Mouse (Mus musculus): ENCODE results near the gene Clec18a.
A peak's percentile ranks its signal among the peaks of the same experiment; 100 is the strongest.
"Not testable (repeated sequence)": the region's sequence is repeated elsewhere in the genome, so short reads cannot be mapped to it uniquely, and the experiment has no call there.

The Clec18a gene

DNA sequence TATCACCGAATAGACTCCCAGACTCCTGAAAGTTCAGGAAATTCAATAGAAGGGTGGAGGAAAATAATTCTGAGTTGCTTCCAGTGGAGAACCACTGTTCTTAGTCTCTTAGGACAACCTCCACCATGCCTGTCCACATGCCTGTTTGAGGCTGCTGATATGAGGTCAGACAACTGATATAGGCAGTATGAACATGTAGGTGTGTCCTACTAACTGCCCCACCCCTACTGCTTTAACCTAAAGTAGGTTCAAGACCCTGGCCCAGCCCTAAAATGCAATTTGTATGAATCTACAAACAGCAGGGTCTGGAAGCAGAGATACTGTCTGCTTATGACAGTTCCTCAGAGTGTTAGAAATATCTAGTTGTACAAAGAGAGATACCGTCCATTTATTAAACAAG lies 36.6 kb downstream of the Clec18a start:
- no peak for DNase-seq

DNA sequence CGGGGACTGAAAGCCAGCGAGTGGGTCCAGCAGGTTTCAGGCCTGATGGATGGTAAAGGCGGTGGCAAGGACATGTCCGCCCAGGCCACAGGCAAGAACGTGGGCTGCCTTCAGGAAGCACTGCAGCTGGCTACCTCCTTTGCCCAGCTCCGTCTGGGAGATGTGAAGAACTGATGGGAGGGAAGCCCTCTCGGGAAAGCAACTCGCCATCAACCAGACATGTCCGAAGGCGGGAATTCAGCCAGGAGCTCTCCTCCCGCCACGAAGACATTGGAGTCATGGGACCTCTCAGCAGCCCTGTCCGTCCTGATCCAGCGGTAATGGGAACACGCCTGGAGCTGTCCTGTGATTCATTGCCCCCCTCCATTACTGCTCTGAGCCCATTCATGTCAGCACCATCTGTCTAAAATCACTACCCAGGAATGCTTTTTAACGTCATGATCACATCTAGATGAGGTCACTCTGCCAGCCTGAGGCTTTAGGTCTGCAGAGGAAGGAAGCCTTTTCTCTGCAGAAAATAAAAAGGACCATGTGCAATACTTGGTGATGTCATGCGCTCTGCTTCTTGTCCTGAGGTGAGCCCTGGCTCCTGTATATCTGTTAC lies 37.1 kb downstream of the Clec18a start:
- DNase-seq, result no peak

DNA sequence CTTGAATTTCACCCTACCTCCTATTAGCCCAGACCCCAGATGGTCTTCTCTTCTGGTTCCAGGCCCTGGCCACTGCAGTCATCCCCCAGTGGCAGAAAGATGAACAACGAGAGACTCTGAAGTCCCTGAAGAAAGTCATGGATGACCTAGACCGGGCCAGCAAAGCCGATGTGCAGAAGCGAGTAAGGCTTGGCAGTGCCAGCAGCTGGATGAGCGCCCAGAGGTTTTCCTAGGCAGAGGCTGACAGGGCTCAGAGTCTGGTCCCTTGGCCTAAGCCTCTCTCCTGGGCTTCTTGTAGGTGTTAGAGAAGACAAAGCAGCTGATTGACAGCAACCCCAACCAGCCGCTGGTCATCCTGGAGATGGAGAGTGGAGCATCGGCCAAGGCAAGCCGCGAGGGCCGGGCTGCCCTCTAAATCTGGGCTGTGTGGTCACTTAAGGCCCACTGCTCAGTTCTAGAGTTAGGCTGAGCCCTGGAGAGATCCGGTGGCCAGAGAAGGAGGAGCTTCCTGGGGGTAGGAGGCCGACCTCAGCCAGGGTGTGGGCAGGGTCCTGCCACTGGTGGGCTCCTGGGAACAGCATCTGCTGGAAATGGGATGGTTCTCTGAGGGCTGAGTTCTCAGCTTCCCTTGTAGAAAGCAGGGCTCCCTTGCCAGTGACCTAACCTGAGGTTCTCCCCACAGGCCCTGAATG lies 38.3 kb downstream of the Clec18a start:
- no peak for DNase-seq

DNA sequence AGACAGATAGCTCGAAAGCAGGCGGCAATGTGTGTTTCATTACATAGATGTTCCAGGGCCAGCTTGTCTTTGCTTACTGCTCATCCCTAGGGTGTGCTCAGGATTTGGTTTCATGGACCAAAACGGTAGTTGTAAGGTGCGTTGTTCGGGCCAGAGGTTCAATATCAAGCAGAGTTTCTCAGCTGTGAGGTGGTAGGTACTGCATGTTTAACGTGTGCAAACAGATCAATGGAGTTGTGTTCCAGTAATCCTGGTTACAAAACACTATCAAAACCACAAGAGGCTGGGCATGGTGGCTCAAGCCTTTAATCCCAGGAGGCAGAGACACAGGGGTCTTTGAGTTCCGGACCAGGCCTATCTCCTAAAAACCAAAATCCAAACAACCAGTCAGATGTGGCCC lies 43.1 kb downstream of the Clec18a start:
- DNase-seq, result no peak

DNA sequence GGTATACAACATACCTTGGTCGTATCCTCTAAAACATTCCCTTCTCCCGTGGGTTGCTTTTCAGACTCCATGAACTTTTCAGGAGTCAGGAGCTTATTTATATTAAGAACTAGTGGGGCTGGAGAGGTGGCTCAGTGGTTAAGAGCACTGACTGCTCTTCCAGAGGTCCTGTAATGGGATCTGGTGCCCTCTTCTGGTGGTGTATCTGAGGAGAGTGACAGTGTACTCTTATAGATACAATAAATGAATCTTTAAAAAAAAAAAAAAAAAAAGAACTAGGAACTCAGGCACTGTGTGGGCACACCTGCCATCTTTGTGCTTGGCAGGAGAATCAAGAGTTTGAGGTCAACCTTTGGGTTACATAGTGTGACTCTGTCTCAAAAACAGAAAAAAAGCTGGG lies 43.5 kb downstream of the Clec18a start:
- no peak for DNase-seq

DNA sequence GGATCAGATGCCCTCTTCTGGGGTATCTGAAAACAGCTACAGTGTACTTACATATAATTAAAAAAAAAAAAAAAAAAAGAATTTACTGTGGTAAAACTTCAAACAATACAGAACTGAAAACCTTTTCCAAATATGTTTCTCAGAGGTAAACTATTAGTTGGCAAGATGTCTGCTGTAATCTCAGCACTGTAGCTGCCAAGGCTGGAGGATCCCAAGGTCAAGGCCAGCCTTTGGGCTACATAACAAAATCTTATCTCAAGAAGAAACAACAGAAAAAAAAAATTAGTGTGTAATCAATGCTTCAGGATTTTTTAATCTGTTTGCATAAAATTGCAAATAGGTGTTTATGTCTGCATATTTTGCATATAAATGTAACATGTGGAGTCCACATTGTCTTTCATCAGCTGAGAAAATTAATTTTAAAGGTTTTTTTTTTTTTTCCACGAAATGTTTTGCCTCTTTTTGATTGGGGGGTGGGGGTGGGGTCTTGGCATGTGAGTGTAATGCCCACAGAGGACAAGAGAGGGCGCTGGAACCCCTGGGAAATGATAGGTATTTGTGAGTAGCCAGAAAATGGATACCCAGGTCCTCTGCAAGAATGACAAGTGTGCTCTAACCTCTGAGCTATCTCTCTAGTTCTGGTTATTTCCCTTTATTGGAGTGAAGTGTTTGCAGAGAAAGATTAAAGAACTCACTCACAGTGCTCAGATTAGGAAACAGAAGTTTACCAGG lies 48.1 kb downstream of the Clec18a start:
- DNase-seq, result no peak

DNA sequence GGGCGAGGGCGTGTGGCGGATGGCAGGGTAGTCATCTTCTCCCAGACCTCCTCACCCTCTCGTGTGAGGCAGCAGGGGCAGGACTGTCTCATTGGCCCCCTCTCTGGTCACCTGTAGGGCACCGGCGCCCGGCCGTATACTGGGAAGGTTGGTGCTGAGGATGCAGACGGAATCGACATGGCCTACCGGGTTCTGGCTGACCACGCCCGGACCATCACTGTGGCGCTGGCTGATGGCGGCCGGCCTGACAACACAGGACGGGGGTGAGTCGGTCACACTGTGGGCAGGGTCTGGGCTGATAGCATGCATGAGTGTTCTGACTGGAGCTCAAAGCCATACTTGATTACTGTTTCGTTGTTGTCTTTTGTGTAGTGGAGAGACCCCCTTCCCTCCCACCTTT lies 49.7 kb downstream of the Clec18a start:
- DNase-seq, result no peak

DNA sequence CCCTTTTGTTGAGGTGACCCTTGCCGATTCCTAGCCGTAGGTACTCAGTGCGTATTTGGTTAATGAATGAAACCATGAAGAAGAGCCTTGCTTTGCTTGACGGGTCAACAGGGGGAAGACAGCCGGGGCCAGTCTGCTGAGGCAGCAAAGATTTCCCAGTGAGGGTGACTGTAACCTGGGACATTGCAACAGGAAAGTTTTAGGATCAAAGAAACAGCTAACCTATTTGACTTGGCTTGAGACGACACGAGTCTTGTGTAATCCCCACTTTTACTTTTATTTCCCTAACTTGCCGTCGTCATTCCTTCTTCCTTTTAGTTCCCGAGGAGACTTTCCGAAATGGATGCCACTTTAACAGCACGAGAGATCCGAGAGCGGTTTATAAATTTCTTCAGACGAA lies 55.6 kb downstream of the Clec18a start:
- DNase-seq, result no peak

DNA sequence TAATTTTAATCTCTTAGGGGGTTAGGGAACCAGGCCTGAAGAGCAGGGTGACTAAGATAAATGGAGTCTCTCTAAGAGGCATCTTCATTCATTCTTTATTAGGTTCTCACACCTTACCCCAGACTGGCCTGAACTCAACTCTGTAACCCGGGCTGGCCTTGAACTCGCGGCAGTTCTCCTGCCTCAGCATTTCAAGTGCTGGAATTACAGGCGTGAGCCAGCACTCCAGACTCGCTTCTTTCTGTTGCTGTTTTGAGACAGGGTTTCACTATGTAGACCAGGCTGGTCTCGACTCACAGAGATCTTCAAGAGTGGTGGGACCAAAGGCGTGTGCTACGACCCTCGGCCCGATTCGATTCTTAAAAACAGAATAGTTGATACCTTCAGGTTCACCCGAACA lies 58.0 kb downstream of the Clec18a start:
- no peak for DNase-seq

DNA sequence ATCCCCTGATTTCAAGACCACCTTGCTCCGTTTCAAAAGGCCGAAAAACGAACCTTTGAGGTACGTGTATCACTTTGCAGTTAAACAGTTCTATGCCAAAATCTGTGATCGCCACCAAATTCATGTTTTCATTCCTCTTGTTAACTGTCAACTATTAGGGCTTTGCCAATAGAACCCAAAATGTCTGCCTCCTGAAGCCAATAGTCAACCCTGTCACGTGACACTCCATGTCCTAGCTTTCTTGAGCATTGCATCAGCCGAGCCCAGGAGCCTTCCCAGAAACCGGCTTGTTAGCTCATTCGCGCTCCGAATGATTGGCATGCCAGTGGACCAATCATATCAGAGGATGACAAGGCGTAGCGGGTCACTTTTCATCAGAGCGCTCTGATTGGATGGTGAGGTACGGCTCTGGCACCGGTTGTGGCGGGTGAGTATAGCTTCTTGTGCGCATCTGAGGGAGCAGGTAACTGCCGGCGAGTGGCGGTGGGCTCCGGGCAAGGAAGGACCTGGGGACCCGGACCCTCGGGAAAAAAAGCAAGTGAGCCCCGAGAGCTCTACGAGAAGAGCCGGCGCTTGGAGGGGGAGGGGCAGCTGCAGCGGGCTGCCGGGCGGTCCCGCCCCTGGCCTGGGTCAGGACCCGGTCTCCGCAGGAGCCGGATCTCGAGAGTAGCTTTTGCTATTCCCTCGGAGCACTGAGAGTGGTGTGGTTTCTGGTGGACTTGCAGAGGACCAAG lies 58.6 kb downstream of the Clec18a start:
- DNase-seq, result peak; percentile 97

DNA sequence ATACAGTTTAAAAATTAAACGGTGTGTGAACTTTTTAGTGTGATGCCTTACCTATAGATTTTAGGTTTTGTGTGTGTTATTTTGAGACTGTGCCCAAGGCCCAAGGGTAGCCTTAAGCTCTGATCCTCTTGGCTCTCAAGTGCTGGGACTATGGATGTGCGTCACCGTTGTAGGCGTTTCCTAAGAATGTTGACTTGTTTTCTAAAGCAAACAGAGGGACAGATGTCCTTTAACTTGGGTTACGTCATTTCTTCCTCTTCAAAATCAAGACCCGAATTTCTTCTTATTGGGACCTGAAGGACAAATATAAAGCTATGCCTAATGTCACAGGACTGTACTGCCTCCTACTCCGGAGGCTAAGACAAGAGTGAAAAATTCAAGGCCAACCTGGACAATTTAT lies 59.3 kb downstream of the Clec18a start, which contains the start of gene Aars:
Gene Aars, plus strand, starts transcription at position 229 of the 400 bp plus-strand sequence.
- no peak for DNase-seq

DNA sequence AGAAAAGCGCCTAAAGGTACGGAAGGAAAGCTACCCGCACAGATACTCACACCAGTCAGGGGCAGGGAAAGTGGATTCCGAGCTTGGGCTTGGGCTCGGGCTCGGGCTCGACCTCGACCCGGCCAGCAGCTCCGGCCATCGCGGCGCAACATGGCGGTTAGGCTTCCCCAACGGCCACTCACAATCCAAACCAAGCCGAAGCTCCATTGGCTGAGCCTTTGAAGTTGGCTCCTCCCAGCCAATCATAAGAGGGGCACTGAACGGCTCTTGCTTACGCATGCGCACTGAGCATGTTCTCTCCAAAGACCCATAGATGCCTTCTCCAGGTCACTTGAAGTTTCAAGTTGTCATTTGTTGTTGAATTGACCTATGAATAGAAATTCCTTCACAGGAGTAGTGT lies 60.7 kb downstream of the Clec18a start, which contains the start of gene Ddx19b:
Gene Ddx19b, minus strand, starts transcription at position 180 of the 400 bp plus-strand sequence.
- no peak for DNase-seq

DNA sequence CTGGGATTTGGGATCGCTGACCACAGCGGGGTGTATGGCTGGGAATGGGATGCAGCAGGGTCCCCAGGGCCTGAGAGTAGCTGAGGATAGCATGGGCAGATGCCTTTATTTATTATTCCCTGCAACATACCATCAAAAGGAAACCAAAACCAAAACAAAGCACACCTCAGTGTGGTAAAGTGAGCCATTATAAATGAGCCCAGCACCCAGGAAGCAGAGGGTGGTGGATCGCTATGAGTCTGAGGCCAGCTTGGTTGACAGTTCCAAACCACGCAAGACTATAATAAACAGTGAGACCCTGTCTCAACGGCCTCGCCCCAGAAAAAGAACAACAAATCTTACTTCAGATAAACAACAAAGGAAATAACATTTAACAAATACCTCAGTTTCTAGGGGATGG lies 62.2 kb downstream of the Clec18a start:
- DNase-seq, result no peak

DNA sequence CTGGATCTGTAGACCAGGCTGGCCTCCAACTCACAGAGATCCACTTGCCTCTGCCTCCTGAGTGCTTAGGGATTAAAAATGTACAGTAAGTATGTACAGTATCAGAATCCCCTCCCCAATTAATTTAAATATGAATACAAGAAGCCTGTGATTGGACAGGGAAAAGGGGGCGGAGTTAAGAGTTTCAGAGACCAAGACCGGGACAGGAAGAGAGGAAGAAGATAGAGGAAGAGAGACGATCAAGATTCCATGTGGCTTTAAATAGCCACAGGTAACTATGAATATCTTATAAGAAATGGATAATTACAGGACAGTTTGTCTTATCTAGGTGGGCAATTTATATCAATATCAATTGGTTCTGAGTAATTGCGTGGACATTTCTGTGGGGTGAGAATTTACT lies 62.6 kb downstream of the Clec18a start:
- DNase-seq, result no peak

DNA sequence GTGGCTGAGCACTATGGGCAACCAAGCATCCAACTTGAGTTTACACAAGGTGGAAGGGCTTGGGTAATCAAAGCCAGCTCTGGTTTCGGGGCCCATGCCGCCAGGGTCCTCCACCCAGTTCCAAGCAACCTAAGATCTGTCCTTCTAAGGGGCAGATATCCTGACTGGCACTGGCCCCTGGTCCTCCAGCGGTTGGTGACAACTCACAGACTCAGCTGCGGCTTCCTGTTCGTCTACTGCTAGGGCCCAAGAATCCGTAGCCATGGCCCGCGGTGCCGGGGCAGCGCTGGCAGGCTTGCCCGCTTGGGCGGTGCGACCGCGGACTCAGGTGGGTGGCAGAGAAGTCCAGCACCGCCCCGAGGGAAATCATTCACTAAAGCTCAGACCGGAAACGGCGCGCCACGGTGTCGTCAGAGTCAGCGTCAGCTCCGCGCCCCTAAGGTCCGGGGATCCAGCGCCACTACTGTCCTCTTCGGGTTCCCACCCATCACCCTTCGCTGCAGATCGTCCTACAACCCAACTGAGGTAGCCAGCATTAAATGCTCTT lies 64.8 kb downstream of the Clec18a start:
- peak; percentile 90 for DNase-seq

DNA sequence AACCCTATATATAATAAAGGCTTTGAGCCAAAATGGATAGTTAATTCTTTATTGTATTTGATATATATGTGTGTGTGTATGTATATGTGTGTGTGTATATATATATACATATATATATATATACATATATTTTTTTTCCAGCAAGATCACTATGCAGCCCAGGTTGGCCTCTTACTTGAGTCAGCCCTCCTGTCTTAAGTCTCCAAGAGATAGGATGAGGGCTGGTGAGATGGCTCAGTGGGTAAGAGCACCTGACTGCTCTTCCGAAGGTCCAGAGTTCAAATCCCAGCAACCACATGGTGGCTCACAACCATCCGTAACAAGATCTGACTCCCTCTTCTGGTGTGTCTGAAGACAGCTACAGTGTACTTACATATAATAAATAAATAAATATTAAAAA lies 65.6 kb downstream of the Clec18a start:
- not testable (repeated sequence) for DNase-seq

DNA sequence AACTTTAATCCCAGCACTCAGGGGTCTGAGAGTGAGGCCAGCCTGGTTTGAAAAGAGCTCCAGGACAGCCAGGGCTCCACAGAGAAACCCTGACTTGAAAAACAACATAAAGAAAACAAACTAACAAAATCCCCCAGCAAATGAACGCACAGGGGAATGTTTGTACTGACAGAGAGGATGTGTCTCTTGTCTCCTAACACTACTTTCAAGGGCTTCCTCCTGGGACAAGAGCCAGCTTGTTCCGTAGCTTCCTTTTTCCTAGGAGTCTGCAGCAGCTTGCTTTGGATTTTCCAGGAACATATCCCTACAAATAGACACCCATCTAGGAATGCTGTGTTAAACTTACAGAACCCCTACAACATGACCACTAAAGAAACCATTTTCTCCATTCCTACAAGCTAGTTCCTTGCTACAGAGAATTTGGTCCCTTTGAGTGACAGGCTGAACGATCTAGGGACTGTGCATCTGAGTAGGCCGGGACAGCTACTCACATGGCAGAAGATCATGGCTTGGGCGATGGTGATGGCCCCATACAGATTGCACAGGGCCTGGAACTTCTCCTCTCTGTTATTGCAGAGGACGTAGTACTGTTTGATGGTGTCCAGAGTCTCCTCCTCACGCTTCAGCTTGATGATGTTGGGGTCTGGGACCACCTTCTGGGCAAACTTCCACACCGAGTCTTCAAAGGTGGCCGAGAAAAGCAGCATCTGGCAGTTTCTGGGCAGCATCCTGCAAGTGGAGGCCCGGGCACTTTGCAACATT lies 81.8 kb downstream of the Clec18a start:
- not testable (repeated sequence) for DNase-seq
